ENCODE assay signal across 8 mouse cellular contexts in the genomic region with DNA sequence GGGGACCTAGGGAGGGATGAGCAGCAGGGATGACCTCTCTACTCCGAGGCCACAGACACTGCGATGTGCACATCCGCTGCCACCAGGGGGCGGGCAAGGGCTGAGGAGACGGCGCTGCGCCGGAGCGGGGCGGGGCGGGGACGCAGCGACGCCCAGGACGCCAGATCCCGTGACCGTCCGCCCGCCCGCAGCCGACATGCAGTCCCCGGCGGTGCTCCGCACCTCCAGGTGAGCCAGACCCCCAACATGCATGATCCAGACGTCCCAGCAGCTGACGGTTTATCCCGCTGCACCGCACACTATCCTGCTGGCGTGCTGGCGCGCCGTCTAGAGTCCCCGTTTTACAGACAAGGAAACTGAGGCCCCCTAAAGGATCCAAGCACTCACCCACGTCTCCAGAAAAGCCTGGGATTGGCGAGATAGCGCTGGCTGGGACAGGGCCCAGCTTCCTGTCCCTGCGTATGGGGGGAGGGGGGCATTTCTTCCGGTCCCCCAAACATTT. TPM values are rescaled to one million over a fixed set of nuclear protein-coding genes. Genes with fewer than 3 reads are reported as not detected.
A peak's percentile ranks its signal among the peaks of the same experiment; 100 is the strongest.
DNase-seq lines count a peak whose midpoint lies in the region; ATAC-seq and TF ChIP-seq lines count a peak whose summit lies in the region.

Hs1bp3 (plus strand) TSS at position 163 of the 502 bp plus-strand sequence.

- peak; percentile 57 for TF ChIP-seq POLR2A in ES-Bruce4 (IDR thresholded peaks at IDR 0.05; ENCODE audit: insufficient read depth, low read length)
- peak; percentile 70; the same call in 1 of the 2 replicates for TF ChIP-seq POLR2A in lung, adult 2 months (IDR thresholded peaks at IDR 0.05; ENCODE audit: borderline replicate concordance, extremely low read depth, low read depth, low read length)

- TF ChIP-seq CTCF in ES-Bruce4 (IDR thresholded peaks at IDR 0.05; ENCODE audit: low read depth, low read length), result peak; percentile 86
- peak; percentile 77 for TF ChIP-seq CTCF in lung, adult 2 months (IDR thresholded peaks at IDR 0.05; ENCODE audit: insufficient read depth, low read length)

- H3K36me3 ChIP-seq in ES-Bruce4 (ENCODE audit: control insufficient read depth, insufficient read depth, low read length, poor library complexity, severe bottlenecking), result peaks cover 3% of the 10 kb centered on the region; the same call in 1 of the 2 replicates
- H3K36me3 ChIP-seq in forebrain, embryonic 13.5 days (ENCODE audit: poor library complexity, severe bottlenecking), result peaks cover 6% of the 10 kb centered on the region; the same call in 1 of the 2 replicates
- peaks cover 8% of the 10 kb centered on the region; the same call in 1 of the 2 replicates for H3K36me3 ChIP-seq in neural tube, embryonic 15.5 days

- no peaks in the 10 kb centered on the region for H3K9me3 ChIP-seq in ES-Bruce4 (replicated peaks; ENCODE audit: control insufficient read depth, insufficient read depth, low read length, poor library complexity, severe bottlenecking)
- H3K9me3 ChIP-seq in forebrain, embryonic 13.5 days (replicated peaks), result no peaks in the 10 kb centered on the region
- H3K9me3 ChIP-seq in neural tube, embryonic 15.5 days (replicated peaks), result no peaks in the 10 kb centered on the region

- H3K4me1 ChIP-seq in ES-Bruce4 (ENCODE audit: control insufficient read depth, insufficient read depth, low read length), result no peaks in the 10 kb centered on the region
- peaks cover 11% of the 10 kb centered on the region for H3K4me1 ChIP-seq in forebrain, embryonic 13.5 days
- H3K4me1 ChIP-seq in lung, adult 2 months (ENCODE audit: control insufficient read depth, insufficient read depth, low read length), result peaks cover 3% of the 10 kb centered on the region
- peaks cover 21% of the 10 kb centered on the region for H3K4me1 ChIP-seq in neural tube, embryonic 15.5 days

- intact Hi-C loops in heart, postnatal 10 days (cut with DNase I), result loop anchor here (10.0 kb wide), 1 partner anchor 691 kb away; no protein-coding TSS in a partner anchor

- peak within 1 kb of the TSS; percentile 60 for H3K9ac ChIP-seq in ES-Bruce4 (ENCODE audit: low read depth, poor library complexity, severe bottlenecking)
- H3K9ac ChIP-seq in forebrain, embryonic 13.5 days, result peak within 1 kb of the TSS; percentile 69
- H3K9ac ChIP-seq in neural tube, embryonic 15.5 days (replicated peaks), result peak within 1 kb of the TSS; percentile 65

- peak within 1 kb of the TSS; percentile 75 for H3K4me2 ChIP-seq in forebrain, embryonic 13.5 days
- peak within 1 kb of the TSS; percentile 95 for H3K4me2 ChIP-seq in neural tube, embryonic 15.5 days

- TF ChIP-seq EP300 in ES-Bruce4 (IDR thresholded peaks at IDR 0.05; ENCODE audit: insufficient read depth, low read depth, low read length), result no peak

- peak; percentile 74 for DNase-seq in c-Kit-positive CD71-positive TER-119-positive erythroid progenitor cells, embryonic 14.5 days (ENCODE audit: low spot score)
- peak; percentile 90 to 94 for DNase-seq in heart, postnatal 10 days
- DNase-seq in large intestine, adult 2 months (ENCODE audit: low read depth, low spot score), result peak; percentile 67
- peak; percentile 82 for DNase-seq in lung, adult 2 months
- DNase-seq in testis, postnatal 14 days (ENCODE audit: low spot score), result peak; percentile 76

- WGBS in forebrain, embryonic 13.5 days, result 1% methylated on average over 38 of the region's 38 CpGs
- under 1% methylated on average over 38 of the region's 38 CpGs for WGBS in large intestine, adult 2 months
- 2% methylated on average over 38 of the region's 38 CpGs for WGBS in lung, adult 2 months
- under 1% methylated on average over 38 of the region's 38 CpGs for WGBS in neural tube, embryonic 15.5 days

- H3K27me3 ChIP-seq in ES-Bruce4 (ENCODE audit: control insufficient read depth, insufficient read depth, low read length, poor library complexity, severe bottlenecking), result no peaks in the 10 kb centered on the region
- peaks cover 24% of the 10 kb centered on the region for H3K27me3 ChIP-seq in forebrain, embryonic 13.5 days
- peaks cover 18% of the 10 kb centered on the region for H3K27me3 ChIP-seq in neural tube, embryonic 15.5 days (replicated peaks)

- H3K4me3 ChIP-seq in ES-Bruce4 (ENCODE audit: low read depth, low read length), result peak within 1 kb of the TSS; percentile 83
- peak within 1 kb of the TSS; percentile 59 for H3K4me3 ChIP-seq in forebrain, embryonic 13.5 days
- peak within 1 kb of the TSS; percentile 91 for H3K4me3 ChIP-seq in lung, adult 2 months (replicated peaks; ENCODE audit: extremely low read depth, low read depth, low read length)
- peak within 1 kb of the TSS; percentile 75 for H3K4me3 ChIP-seq in neural tube, embryonic 15.5 days (replicated peaks)

- H3K27ac ChIP-seq in ES-Bruce4 (ENCODE audit: insufficient read depth, low read length), result no peak within 1 kb of the TSS
- no peak within 1 kb of the TSS for H3K27ac ChIP-seq in forebrain, embryonic 13.5 days
- H3K27ac ChIP-seq in neural tube, embryonic 15.5 days (replicated peaks), result 0 out of 2 replicates have a peak within 1 kb of the TSS, but pooled peaks have one; percentile 37

- peak; percentile 91 for ATAC-seq in forebrain, embryonic 13.5 days
- peak; percentile 84 for ATAC-seq in neural tube, embryonic 15.5 days (ENCODE audit: low FRiP score)

RNA-seq across cellular contexts. Expression of gene Hs1bp3, which starts in this region (rescaled TPM):
- polyA plus RNA-seq in ES-Bruce4 (2011; ENCODE audit: insufficient read depth, insufficient read length, low read depth, missing spikeins), result 32.6 and 37.5 TPM in 2 replicates
- 8.9 and 10.1 TPM in 2 replicates for polyA plus RNA-seq in forebrain, embryonic 13.5 days (2015; fragmentation: Nextera tagmentation; extraction: Ambion mirVana)
- 10 to 100 TPM; 11.3 to 15.1 TPM for total RNA-seq in heart, postnatal 10 days (2021)
- 11.5 and 12.6 TPM in 2 replicates for polyA plus RNA-seq in large intestine, adult 2 months (2012; rRNA removed)
- 21.7 and 25.8 TPM in 2 replicates for polyA plus RNA-seq in lung, adult 2 months (2012; rRNA removed)
- 8.0 and 10.3 TPM in 2 replicates for polyA plus RNA-seq in neural tube, embryonic 15.5 days (2015; fragmentation: Nextera tagmentation; extraction: Ambion mirVana)
